Mouse (Mus musculus) spleen, adult 2 months (tissue): ENCODE data around the gene Zfand2b. TPM values are rescaled to one million over a fixed set of nuclear protein-coding genes. Genes with fewer than 3 reads are reported as not detected.

Source experiments
- DNase-seq, 2 experiments: peaks; one replicate each; pipeline versions ENCODE4 v3.0.0 to v3.0.0-alpha.2; 2012 to 2021; ENCODE audit warnings: low spot score in 2 of 2, low read depth in 1 of 2
- H3K27ac ChIP-seq: fragments of 200-500 bp; 2 replicates; pipeline ENCODE4 v1.5.1; 2012; ENCODE audit warnings: low read length, inconsistent platforms; ENCODE audit not compliant: insufficient read depth
- H3K27me3 ChIP-seq: fragments of 200-500 bp; 2 replicates; pipeline ENCODE4 v1.6.1; 2012; ENCODE audit warnings: mild to moderate bottlenecking, moderate library complexity, low read length, inconsistent platforms; ENCODE audit not compliant: control insufficient read depth, insufficient read depth
- H3K36me3 ChIP-seq: fragments of 200-500 bp; 2 replicates; pipeline ENCODE4 v1.6.1; 2012; ENCODE audit warnings: mild to moderate bottlenecking, low read length, inconsistent platforms; ENCODE audit not compliant: control insufficient read depth, insufficient read depth
- H3K4me1 ChIP-seq: fragments of 200-500 bp; 2 replicates; pipeline ENCODE4 v1.6.1; 2011; ENCODE audit warnings: inconsistent platforms; ENCODE audit not compliant: control insufficient read depth, insufficient read depth, insufficient read length
- H3K4me3 ChIP-seq: fragments of 200-500 bp; 2 replicates; pipeline ENCODE4 v1.5.1; 2011; ENCODE audit warnings: mild to moderate bottlenecking, inconsistent platforms; ENCODE audit not compliant: insufficient read depth, insufficient read length; ENCODE audit errors: extremely low read depth
- CTCF ChIP-seq: fragments of 200-500 bp; IDR thresholded peaks from 2 replicates; pipeline ENCODE4 v1.5.1; 2011; ENCODE audit warnings: mild to moderate bottlenecking, inconsistent platforms; ENCODE audit not compliant: insufficient read depth, insufficient read length, insufficient replicate concordance; ENCODE audit errors: extremely low read depth
- POLR2A ChIP-seq: fragments of 200-500 bp; IDR thresholded peaks from 2 replicates; pipeline ENCODE4 v1.6.1; 2011; ENCODE audit warnings: low read depth, low read length, inconsistent platforms
- WGBS: fragments of 180-500 bp; shearing (Covaris S2); methylation state at CpG from one replicate; pipeline ENCODE4 v1.1.7; 2018; 5-methylcytosine and 5-hydroxymethylcytosine counted together
- polyA plus RNA-seq: library from polyadenylated mRNA; depleted of rRNA; stranded (reverse); fragments of >200 nt; gene quantifications from 2 replicates; pipeline ENCODE4 v1.2.3, GENCODE M21; 2012

Zfand2b gene
- polyA plus RNA-seq, 1 experiment = 47.7 TPM

DNA sequence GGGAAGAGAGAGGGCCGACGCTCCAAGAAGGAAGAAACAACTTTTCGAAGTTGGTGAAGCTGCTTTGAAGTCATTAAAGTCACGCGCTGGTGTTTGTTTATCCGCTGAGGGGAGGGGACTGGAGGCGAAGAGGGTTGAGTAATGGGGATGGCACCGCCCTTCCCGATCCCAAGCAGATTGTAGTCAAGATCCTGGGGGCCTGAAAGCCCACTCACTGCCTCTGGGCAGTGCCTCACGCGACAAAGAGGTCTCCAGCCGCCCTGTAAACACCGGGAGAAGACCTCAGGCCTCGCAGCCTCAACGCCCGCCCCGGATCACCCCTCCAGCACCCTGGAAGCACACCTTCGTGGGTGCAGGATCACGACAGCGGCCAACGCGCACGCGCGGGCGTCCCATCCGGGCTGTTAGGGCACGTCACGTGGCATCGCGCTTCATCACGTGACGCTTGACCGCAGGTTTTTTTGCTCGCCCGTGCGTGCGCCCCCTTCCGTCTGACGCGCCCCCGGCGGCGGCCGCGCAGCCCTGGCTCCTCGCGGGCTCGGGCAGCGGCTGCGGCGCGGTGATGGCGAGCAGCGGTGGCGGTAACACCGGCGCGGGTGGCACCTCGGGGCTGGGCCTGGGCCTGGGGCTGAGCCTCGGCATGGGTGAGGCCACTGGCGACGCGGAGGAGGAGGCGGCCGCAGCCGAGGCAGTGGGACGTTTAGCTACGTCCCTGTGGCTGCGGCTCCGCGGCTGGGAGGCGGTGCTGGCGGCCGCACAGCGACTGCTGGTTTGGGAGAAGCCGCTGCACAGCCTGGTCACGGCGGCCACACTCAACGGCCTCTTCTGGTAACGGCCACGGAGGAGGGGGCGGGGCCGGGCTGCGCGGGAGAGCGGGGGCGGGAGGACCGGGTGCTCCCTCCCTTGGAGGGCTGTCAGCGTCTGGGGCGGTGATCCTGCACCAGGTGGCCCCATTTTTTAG is 25.9 kb upstream of the Zfand2b start, which contains the start of the genes Cnppd1 and Retreg2:
Cnppd1 (minus strand) TSS at position 411 of the 961 bp plus-strand sequence.
Retreg2 (plus strand) TSS at position 478 of the 961 bp plus-strand sequence.
- DNase-seq = peak; percentile 91 to 94
- H3K36me3 ChIP-seq = peaks cover 39% of the 10 kb centered on the region
- peaks cover 4% of the 10 kb centered on the region for H3K4me1 ChIP-seq
- no peaks in the 10 kb centered on the region for H3K27me3 ChIP-seq
- peak within 1 kb of the TSS; percentile 99 for H3K27ac ChIP-seq
- under 1% methylated on average over 87 of the region's 91 CpGs for WGBS
- peak within 1 kb of the TSS; percentile 86 for H3K4me3 ChIP-seq
- peak; percentile 54 for TF ChIP-seq CTCF
- TF ChIP-seq POLR2A = peak; percentile 81

DNA sequence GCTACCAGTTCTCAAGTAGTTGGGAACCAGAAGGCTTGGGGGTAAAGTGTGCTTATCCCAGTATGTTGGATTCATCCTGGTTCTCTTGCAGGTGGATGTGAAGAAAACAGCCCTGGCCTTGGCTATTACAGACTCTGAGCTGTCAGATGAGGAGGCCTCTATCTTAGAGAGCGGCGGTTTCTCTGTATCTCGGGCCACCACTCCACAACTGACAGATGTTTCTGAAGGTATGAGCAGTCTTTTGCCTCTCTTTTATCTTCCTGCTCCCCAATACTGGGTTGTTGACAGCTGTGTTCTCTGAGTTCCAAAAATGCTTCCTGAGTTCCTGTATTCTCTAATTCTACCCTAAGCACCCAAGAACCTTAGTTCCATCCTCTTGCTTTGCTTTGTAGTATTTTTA is 22.9 kb upstream of the Zfand2b start:
- H3K36me3 ChIP-seq = peaks cover 36% of the 10 kb centered on the region
- no peak overlapping the region for H3K27ac ChIP-seq

DNA sequence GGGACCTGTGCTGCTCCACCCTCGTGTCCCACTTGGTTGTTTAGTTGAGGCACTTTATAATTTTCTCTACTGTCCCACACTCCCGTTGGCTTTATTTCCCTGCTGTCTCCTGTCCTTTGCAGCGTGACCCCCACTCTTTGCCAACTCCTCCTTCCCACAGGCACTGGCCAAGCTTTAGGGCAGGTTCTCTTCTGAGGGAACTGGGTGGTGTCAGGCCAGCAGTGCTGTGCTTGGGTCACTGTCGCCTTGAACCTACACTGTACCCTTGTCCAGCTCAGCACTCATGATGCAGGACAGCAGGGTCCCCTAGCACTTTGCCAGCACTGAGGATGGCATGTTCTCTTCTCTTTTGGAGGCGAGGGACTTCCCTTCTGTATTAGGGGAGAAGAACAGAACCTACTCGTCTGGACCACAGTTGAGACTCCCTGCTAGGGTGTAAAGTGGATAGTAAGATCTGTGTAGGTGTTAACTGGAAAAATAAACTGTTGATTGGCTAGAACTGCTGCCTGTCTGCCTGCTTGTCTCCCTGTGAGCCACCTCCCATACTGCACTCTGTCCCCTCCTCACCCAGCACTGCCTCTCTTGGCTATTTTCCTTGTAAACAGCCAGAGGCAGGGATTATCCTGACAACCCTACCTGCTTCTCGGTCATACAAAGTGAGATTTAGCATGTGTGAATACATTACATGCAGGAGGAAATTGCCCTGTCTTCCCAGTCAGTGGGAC is 20.9 kb upstream of the Zfand2b start:
- WGBS = 91% methylated on average over 7 of the region's 7 CpGs
- Histone ChIP-seq H3K4me1 (no peaks in the 10 kb centered on the region; the same call in none of the 2 replicates), H3K27ac (no peak overlapping the region), H3K27me3 (no peaks in the 10 kb centered on the region), H3K4me3 (no peak overlapping the region), H3K36me3 (peaks cover 36% of the 10 kb centered on the region)
- no peak for DNase-seq
- no peak for TF ChIP-seq CTCF
- no peak for TF ChIP-seq POLR2A

More for the DNA sequence above, 22.9 kb upstream of the Zfand2b start:
- 95% methylated on average over 3 of the region's 3 CpGs for WGBS
- TF ChIP-seq POLR2A (no peak), CTCF (no peak)
- DNase-seq = no peak
- H3K4me1 ChIP-seq = peaks cover 3% of the 10 kb centered on the region
- no peaks in the 10 kb centered on the region for H3K27me3 ChIP-seq
- H3K4me3 ChIP-seq = no peak overlapping the region

DNA sequence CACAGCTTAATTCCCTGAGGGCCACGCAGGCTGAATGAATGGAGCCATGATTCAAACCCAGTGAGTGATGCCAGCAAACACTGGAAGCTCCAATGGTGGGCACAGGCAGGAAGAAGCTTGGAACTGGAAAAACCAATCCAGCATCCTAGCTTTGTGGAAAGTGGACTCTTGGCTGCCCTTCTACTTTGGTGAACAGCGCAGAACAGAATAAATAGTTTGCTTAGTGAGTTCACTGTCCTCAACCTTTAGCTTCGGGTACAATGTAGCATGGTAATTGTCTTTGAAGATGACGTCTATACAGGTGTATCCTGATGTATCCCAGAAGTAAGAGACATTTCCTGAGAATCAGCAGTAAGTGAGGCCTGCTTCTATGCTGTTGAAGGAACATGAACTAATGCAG is 19.7 kb upstream of the Zfand2b start:
- Histone ChIP-seq H3K27ac (no peak overlapping the region), H3K4me1 (no peaks in the 10 kb centered on the region), H3K36me3 (peaks cover 36% of the 10 kb centered on the region), H3K4me3 (no peak overlapping the region), H3K27me3 (no peaks in the 10 kb centered on the region)
- no peak for DNase-seq
- no peak for TF ChIP-seq POLR2A
- TF ChIP-seq CTCF = no peak
- WGBS = 91% methylated on average over 4 of the region's 4 CpGs

DNA sequence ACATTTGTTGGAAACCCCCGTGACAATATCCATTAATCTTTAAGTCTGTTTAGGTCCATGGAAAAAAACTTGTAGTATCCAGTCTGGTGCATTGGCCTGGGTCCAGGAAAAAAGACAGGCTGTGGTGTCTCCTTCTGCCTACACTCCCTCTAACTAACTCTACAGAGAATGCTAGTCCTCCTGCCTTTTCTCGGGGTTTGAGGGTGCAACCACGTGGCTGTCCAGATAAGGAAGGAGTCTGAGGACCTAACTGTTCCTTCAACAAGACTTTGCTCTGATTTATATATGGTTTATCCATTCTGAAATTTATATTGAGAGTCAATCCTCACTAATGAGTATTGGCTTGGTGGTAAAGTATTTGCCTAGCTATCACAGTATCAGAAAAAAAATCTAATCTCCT is 12.6 kb upstream of the Zfand2b start:
- H3K4me1 ChIP-seq = no peaks in the 10 kb centered on the region
- WGBS = 50% methylated on average over 3 of the region's 3 CpGs
- no peak for TF ChIP-seq CTCF
- TF ChIP-seq POLR2A = no peak
- DNase-seq = no peak
- no peak overlapping the region for H3K27ac ChIP-seq
- H3K36me3 ChIP-seq = no peaks in the 10 kb centered on the region
- no peak overlapping the region for H3K4me3 ChIP-seq
- H3K27me3 ChIP-seq = no peaks in the 10 kb centered on the region

DNA sequence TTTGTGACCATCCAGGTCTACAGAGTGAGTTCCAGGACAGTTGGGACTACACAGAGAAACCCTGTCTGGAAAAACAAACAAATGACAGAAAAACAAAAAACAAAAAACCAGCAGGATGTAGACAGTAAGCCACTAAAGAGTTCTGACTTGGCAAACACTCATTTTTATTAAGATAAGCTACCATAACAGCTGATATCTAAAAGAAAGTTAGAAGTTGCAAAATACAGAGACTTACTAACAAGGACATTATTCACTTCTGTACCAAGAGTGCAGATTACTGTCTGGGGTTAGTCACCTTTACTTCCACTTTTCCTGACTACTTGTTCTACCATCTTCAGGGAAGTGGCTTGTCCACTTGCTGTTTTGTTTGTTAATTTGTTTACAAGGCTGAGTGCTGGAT is 9.5 kb upstream of the Zfand2b start:
- no peaks in the 10 kb centered on the region for H3K36me3 ChIP-seq
- DNase-seq = no peak
- TF ChIP-seq CTCF = no peak
- no peak for TF ChIP-seq POLR2A

More for the DNA sequence above, 9.5 kb upstream of the Zfand2b start:
- no peak overlapping the region for H3K4me3 ChIP-seq
- no peaks in the 10 kb centered on the region for H3K27me3 ChIP-seq
- H3K4me1 ChIP-seq = no peaks in the 10 kb centered on the region
- H3K27ac ChIP-seq = no peak overlapping the region
